Mouse (Mus musculus) liver, adult 2 months (tissue): Measurements from ENCODE around the gene Idh3b. TPM values are rescaled to one million over a fixed set of nuclear protein-coding genes. Genes with fewer than 3 reads are reported as not detected.

Source experiments
- DNase-seq: peaks from one replicate; pipeline ENCODE4 v3.0.0-alpha.2; 2011; ENCODE audit warnings: low read depth, low spot score; ENCODE audit errors: extremely low read depth
- H3K27ac ChIP-seq: fragments of 200-500 bp; replicated peaks from 2 replicates; pipeline ENCODE4 v1.5.1; 2012; ENCODE audit warnings: low read depth, mild to moderate bottlenecking, control low read depth, inconsistent platforms, low read length; ENCODE audit not compliant: insufficient read depth
- H3K27me3 ChIP-seq: fragments of 200-500 bp; 2 replicates; pipeline ENCODE4 v1.6.1; 2012; ENCODE audit warnings: mild to moderate bottlenecking, moderate library complexity, low read length, inconsistent platforms; ENCODE audit not compliant: control insufficient read depth, insufficient read depth
- H3K36me3 ChIP-seq: fragments of 200-500 bp; 2 replicates; pipeline ENCODE4 v1.6.1; 2012; ENCODE audit warnings: low read length, inconsistent platforms; ENCODE audit not compliant: control insufficient read depth, insufficient read depth
- H3K4me1 ChIP-seq: fragments of 200-500 bp; 2 replicates; pipeline ENCODE4 v1.6.1; 2011; ENCODE audit warnings: low read length; ENCODE audit not compliant: control insufficient read depth, insufficient read depth
- H3K4me3 ChIP-seq: fragments of 200-500 bp; 2 replicates; pipeline ENCODE4 v1.5.1; 2011; ENCODE audit warnings: low read depth, mild to moderate bottlenecking, control low read depth, low read length, moderate library complexity; ENCODE audit not compliant: insufficient read depth
- H3K79me2 ChIP-seq: fragments of 200-500 bp; 2 replicates; pipeline ENCODE4 v1.6.1; 2012; ENCODE audit warnings: inconsistent platforms, mild to moderate bottlenecking, low read length, moderate library complexity; ENCODE audit not compliant: control insufficient read depth, insufficient read depth
- H3K9ac ChIP-seq: fragments of 200-500 bp; 2 replicates; pipeline ENCODE4 v1.6.1; 2012; ENCODE audit warnings: low read depth, mild to moderate bottlenecking, control low read depth, inconsistent platforms, low read length
- CTCF ChIP-seq: fragments of 200-500 bp; IDR thresholded peaks from 2 replicates; pipeline ENCODE4 v1.5.1; 2011; ENCODE audit warnings: low read depth, low read length, control low read depth
- POLR2A ChIP-seq: fragments of 200-500 bp; IDR thresholded peaks from 2 replicates; pipeline ENCODE4 v1.6.1; 2011; ENCODE audit warnings: low read length, control low read depth; ENCODE audit not compliant: insufficient read depth; ENCODE audit errors: extremely low read depth
- WGBS: fragments of 180-500 bp; shearing (Covaris S2); methylation state at CpG from one replicate; pipeline ENCODE4 v1.1.7; 2018; 5-methylcytosine and 5-hydroxymethylcytosine counted together
- polyA plus RNA-seq: library from polyadenylated mRNA; depleted of rRNA; stranded (reverse); fragments of >200 nt; gene quantifications from 2 replicates; pipeline ENCODE4 v1.2.3, GENCODE M21; 2012; rRNA removed
- total RNA-seq: library from RNA; depleted of rRNA; stranded (reverse); fragments of >200 nt; gene quantifications from 2 replicates; pipeline ENCODE4 v1.2.3, GENCODE M21; 2014; rRNA removed

Idh3b gene
- total and polyA plus RNA-seq, 2 experiments, result 257 to 295 TPM

- Histone ChIP-seq H3K4me3 (no peak overlapping the region), H3K36me3 (no peaks in the 10 kb centered on the region), H3K79me2 (no peaks in the 10 kb centered on the region), H3K9ac (no peak overlapping the region), H3K27me3 (no peaks in the 10 kb centered on the region), H3K27ac (no peak overlapping the region), H3K4me1 (no peaks in the 10 kb centered on the region)
- WGBS, result 12% methylated on average over 2 of the region's 2 CpGs
- no peak for TF ChIP-seq POLR2A
- no peak for TF ChIP-seq CTCF
- no peak for DNase-seq
Observed at GRCm38 (mm10) chr2:130262398-130262797, 21.9 kb downstream of the Idh3b start.

- no peak for DNase-seq
- Histone ChIP-seq H3K79me2 (no peaks in the 10 kb centered on the region), H3K9ac (no peak overlapping the region), H3K27ac (no peak overlapping the region), H3K4me1 (no peaks in the 10 kb centered on the region), H3K27me3 (no peaks in the 10 kb centered on the region), H3K4me3 (no peak overlapping the region), H3K36me3 (no peaks in the 10 kb centered on the region)
- TF ChIP-seq POLR2A (no peak), CTCF (no peak)
- 32% methylated on average over 2 of the region's 2 CpGs for WGBS
Observed at GRCm38 (mm10) chr2:130261914-130262313, 22.4 kb downstream of the Idh3b start.

- no peaks in the 10 kb centered on the region for H3K27me3 ChIP-seq
- H3K79me2 ChIP-seq, result no peaks in the 10 kb centered on the region
- TF ChIP-seq POLR2A (no peak), CTCF (no peak)
- no peak overlapping the region for H3K9ac ChIP-seq
- H3K4me1 ChIP-seq, result no peaks in the 10 kb centered on the region
- WGBS, result 87% methylated on average over 4 of the region's 4 CpGs
- H3K36me3 ChIP-seq, result no peaks in the 10 kb centered on the region
- H3K27ac ChIP-seq, result no peak overlapping the region
- no peak for DNase-seq
- H3K4me3 ChIP-seq, result no peak overlapping the region
Observed at GRCm38 (mm10) chr2:130260822-130261221, 23.5 kb downstream of the Idh3b start.

GRCm38 (mm10) chr2:130256762-130257161 is 27.6 kb downstream of the Idh3b start:
- Histone ChIP-seq H3K36me3 (no peaks in the 10 kb centered on the region), H3K9ac (no peak overlapping the region), H3K4me1 (no peaks in the 10 kb centered on the region), H3K27ac (no peak overlapping the region), H3K79me2 (no peaks in the 10 kb centered on the region), H3K27me3 (no peaks in the 10 kb centered on the region), H3K4me3 (no peak overlapping the region)
- DNase-seq, result no peak
- 84% methylated on average over 4 of the region's 4 CpGs for WGBS
- no peak for TF ChIP-seq POLR2A

DNA sequence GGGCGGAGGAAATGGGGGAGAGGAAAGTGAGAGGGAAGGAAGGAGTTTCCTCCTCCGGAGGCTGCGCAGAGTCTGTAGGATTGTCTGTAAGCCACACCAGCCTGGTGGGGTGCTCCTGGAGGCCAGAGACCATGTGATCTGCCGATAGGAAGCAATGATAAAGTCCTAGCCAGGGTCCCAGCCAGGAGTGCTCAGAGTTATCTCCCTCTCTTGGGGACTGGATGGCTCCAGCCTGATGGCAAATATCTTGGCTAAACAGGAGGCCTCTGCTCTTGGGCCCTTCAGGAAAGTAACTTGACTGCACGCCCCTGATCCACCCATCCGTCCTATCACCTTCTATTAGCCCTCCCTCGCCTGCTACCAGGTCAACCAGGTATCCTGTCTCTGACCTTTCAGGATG is 36.1 kb downstream of the Idh3b start:
- H3K27me3 ChIP-seq, result no peaks in the 10 kb centered on the region
- no peak overlapping the region for H3K27ac ChIP-seq
- 59% methylated on average over 7 of the region's 7 CpGs for WGBS
- H3K4me1 ChIP-seq, result no peaks in the 10 kb centered on the region
- no peaks in the 10 kb centered on the region for H3K36me3 ChIP-seq
- H3K79me2 ChIP-seq, result no peaks in the 10 kb centered on the region
- H3K9ac ChIP-seq, result no peak overlapping the region
- DNase-seq, result no peak
- TF ChIP-seq CTCF (no peak), POLR2A (no peak)
- no peak overlapping the region for H3K4me3 ChIP-seq

GRCm38 (mm10) chr2:130246912-130247311 is 37.4 kb downstream of the Idh3b start:
- Histone ChIP-seq H3K79me2 (no peaks in the 10 kb centered on the region), H3K27ac (no peak overlapping the region)

More at GRCm38 (mm10) chr2:130246912-130247311, 37.4 kb downstream of the Idh3b start:
- H3K36me3 ChIP-seq, result no peaks in the 10 kb centered on the region
- DNase-seq, result peak; percentile 38
- no peak overlapping the region for H3K9ac ChIP-seq
- H3K4me1 ChIP-seq, result no peaks in the 10 kb centered on the region
- no peaks in the 10 kb centered on the region for H3K27me3 ChIP-seq
- WGBS, result 46% methylated on average over 9 of the region's 9 CpGs
- H3K4me3 ChIP-seq, result no peak overlapping the region
- no peak for TF ChIP-seq POLR2A
- peak; percentile 46; the same call in 1 of the 2 replicates for TF ChIP-seq CTCF

Other genes with a start within 250 kb of the Idh3b start
- gene Tgm6, start 172.1 kb downstream of the Idh3b start, total RNA-seq, result not detected in 2 replicates
- not detected in 2 replicates for gene Tgm6, start 172.1 kb downstream of the Idh3b start, polyA plus RNA-seq
- 53.6 and 72.0 TPM in 2 replicates for gene Snrpb, start 105.1 kb downstream of the Idh3b start, total RNA-seq
- 143 and 209 TPM in 2 replicates for gene Snrpb, start 105.1 kb downstream of the Idh3b start, polyA plus RNA-seq
- not detected in 2 replicates for gene Tmc2, start 89.4 kb downstream of the Idh3b start, total RNA-seq
- gene Tmc2, start 89.4 kb downstream of the Idh3b start, polyA plus RNA-seq, result not detected in 2 replicates
- gene Nop56, start 10.1 kb downstream of the Idh3b start, total RNA-seq, result 12.2 and 12.6 TPM in 2 replicates
- gene Nop56, start 10.1 kb downstream of the Idh3b start, polyA plus RNA-seq, result 15.1 and 27.0 TPM in 2 replicates
- gene Ebf4, start 10.6 kb upstream of the Idh3b start, total RNA-seq, result 0.07 and 0.09 TPM in 2 replicates
- gene Ebf4, start 10.6 kb upstream of the Idh3b start, polyA plus RNA-seq, result 0.19 and 0.22 TPM in 2 replicates
- 0.46 and 0.54 TPM in 2 replicates for gene Cpxm1, start 113.0 kb upstream of the Idh3b start, total RNA-seq
- 1.4 and 1.6 TPM in 2 replicates for gene Cpxm1, start 113.0 kb upstream of the Idh3b start, polyA plus RNA-seq
- gene Gm28372, start 120.7 kb upstream of the Idh3b start, total RNA-seq, result not detected in 2 replicates
- gene Gm28372, start 120.7 kb upstream of the Idh3b start, polyA plus RNA-seq, result not detected in 2 replicates
- gene 1700020A23Rik, start 120.7 kb upstream of the Idh3b start, total RNA-seq, result not detected in 2 replicates
- not detected in 2 replicates for gene 1700020A23Rik, start 120.7 kb upstream of the Idh3b start, polyA plus RNA-seq
- not detected in 2 replicates for gene Tmem239, start 121.9 kb upstream of the Idh3b start, total RNA-seq
- gene Tmem239, start 121.9 kb upstream of the Idh3b start, polyA plus RNA-seq, result not detected in 2 replicates
- gene Vps16, start 139.8 kb upstream of the Idh3b start, total RNA-seq, result 25.6 and 27.2 TPM in 2 replicates
- 22.6 and 43.2 TPM in 2 replicates for gene Vps16, start 139.8 kb upstream of the Idh3b start, polyA plus RNA-seq
- 6.3 and 7.2 TPM in 2 replicates for gene Pced1a, start 140.2 kb upstream of the Idh3b start, total RNA-seq
- 23.3 and 29.0 TPM in 2 replicates for gene Pced1a, start 140.2 kb upstream of the Idh3b start, polyA plus RNA-seq
- 24.8 and 25.9 TPM in 2 replicates for gene Ptpra, start 165.7 kb upstream of the Idh3b start, total RNA-seq
- 19.6 and 23.9 TPM in 2 replicates for gene Ptpra, start 165.7 kb upstream of the Idh3b start, polyA plus RNA-seq